10 mouse cellular contexts compared by ENCODE assay signal in the genomic region with DNA sequence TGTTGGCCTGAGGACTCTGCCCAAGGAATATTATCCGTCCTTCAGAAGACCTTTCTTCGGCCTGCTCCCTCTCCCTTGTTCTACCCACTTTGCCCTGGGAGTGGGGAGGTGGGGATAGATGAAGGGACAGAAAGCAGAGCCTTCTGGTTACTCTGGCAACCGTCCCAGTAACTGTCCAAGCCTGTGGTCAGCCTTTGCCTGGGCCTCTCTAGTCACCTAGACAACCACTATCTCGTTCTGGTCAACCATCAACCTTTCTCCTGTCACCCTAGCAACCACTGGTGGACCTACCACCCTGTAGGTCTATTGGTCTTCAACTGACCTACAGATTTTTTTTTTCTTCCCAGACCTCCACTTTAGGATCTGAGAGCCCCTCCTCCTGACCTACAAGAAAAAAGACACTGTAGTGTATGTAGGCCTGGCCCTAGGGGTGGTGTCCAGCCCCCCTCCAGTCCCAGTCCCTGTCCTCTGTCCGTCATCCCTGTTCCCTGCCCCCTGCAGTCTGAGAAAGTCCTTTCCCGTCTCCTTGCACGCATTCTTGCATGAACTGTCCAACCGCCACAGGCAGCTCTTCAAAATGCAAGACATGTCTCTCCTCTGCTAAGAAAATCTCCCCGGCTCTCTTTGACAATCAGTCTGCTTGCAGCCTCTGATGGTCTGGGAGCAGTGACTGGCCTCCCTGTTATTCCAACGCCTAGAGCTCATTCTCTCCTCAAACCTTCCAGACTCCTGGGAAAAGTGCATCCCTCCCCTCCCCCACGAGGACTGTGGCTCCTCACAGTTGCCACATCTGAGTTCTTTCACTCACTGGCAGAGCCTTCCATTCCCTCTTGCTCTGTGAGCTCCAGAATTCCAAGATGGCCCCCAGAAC. TPM values are rescaled to one million over a fixed set of nuclear protein-coding genes. Genes with fewer than 3 reads are reported as not detected.
A peak's percentile ranks its signal among the peaks of the same experiment; 100 is the strongest.
DNase-seq lines count a peak whose midpoint lies in the region; ATAC-seq and TF ChIP-seq lines count a peak whose summit lies in the region.
"Had no signal": no experiment of that assay in that cellular context is flagged by ENCODE, and none has a peak within 500 bp of the region (broad histone marks: within the 10 kb centered on the region; RNA-seq: fewer than 3 reads in every experiment).

No protein-coding gene starts in this region.

- H3K27me3 ChIP-seq in lung, embryonic 16.5 days (ENCODE audit: control insufficient read depth, insufficient read depth, low read depth, low read length), result no peaks in the 10 kb centered on the region
- no peaks in the 10 kb centered on the region for H3K27me3 ChIP-seq in hindbrain, embryonic 15.5 days
- no peaks in the 10 kb centered on the region for H3K27me3 ChIP-seq in stomach, embryonic 16.5 days (ENCODE audit: control insufficient read depth, insufficient read depth, low read length)

- H3K9me3 ChIP-seq in lung, embryonic 16.5 days (ENCODE audit: control insufficient read depth, low read length), result no peaks in the 10 kb centered on the region
- H3K9me3 ChIP-seq in hindbrain, embryonic 15.5 days, result no peaks in the 10 kb centered on the region
- H3K9me3 ChIP-seq in stomach, embryonic 16.5 days (replicated peaks; ENCODE audit: control insufficient read depth, low read length), result no peaks in the 10 kb centered on the region

- H3K4me3 ChIP-seq in gastrocnemius, adult 2 months, result no peak overlapping the region
- no peak overlapping the region for H3K4me3 ChIP-seq in lung, embryonic 16.5 days (ENCODE audit: low read length)
- H3K4me3 ChIP-seq in hindbrain, embryonic 15.5 days, result no peak overlapping the region
- no peak overlapping the region for H3K4me3 ChIP-seq in stomach, embryonic 16.5 days (replicated peaks; ENCODE audit: low read length)

- ATAC-seq in lung, embryonic 16.5 days (ENCODE audit: low read depth), result peak; percentile 47; the same call in 1 of the 2 replicates
- peak; percentile 90 for ATAC-seq in hindbrain, embryonic 15.5 days (ENCODE audit: low FRiP score, low read depth)
- ATAC-seq in stomach, embryonic 16.5 days (ENCODE audit: insufficient read depth, low FRiP score), result peak; percentile 66
- ATAC-seq: CD4-positive, CD25-positive, alpha-beta regulatory T cell, adult 4 months had no signal

- H3K9ac ChIP-seq in lung, embryonic 16.5 days (ENCODE audit: low read length), result no peak overlapping the region
- no peak overlapping the region for H3K9ac ChIP-seq in hindbrain, embryonic 15.5 days
- no peak overlapping the region for H3K9ac ChIP-seq in stomach, embryonic 16.5 days (ENCODE audit: low read length)

- 26% methylated on average over 11 of the region's 11 CpGs for whole genome bisulfite sequencing in lung, embryonic 16.5 days
- 12% methylated on average over 11 of the region's 11 CpGs for WGBS in hindbrain, embryonic 15.5 days
- 50% methylated on average over 11 of the region's 11 CpGs for WGBS in stomach, embryonic 16.5 days

- no peak for DNase-seq in gastrocnemius, adult 2 months
- no peak for DNase-seq in gastrocnemius, postnatal 25 days
- DNase-seq in lung, postnatal 25 days (ENCODE audit: low spot score), result no peak
- no peak for DNase-seq in thymus, postnatal 10 days (ENCODE audit: low spot score in 2 of 2)
- no peak for DNase-seq in thymus, postnatal 14 days
- DNase-seq: cerebellum, postnatal 36 days had no signal

- intact Hi-C loops in gastrocnemius, adult 2 months (cut with DNase I), result no loop called here

- H3K36me3 ChIP-seq in lung, embryonic 16.5 days (ENCODE audit: control insufficient read depth, insufficient read depth, low read length), result no peaks in the 10 kb centered on the region
- no peaks in the 10 kb centered on the region for H3K36me3 ChIP-seq in hindbrain, embryonic 15.5 days
- no peaks in the 10 kb centered on the region for H3K36me3 ChIP-seq in stomach, embryonic 16.5 days (ENCODE audit: control insufficient read depth, insufficient read depth, low read length)

- no peak for TF ChIP-seq CTCF in gastrocnemius, adult 2 months (IDR thresholded peaks at IDR 0.05)

- H3K27ac ChIP-seq in gastrocnemius, adult 2 months, result peak overlapping the region; percentile 56; the same call in 1 of the 2 replicates
- H3K27ac ChIP-seq in lung, embryonic 16.5 days (ENCODE audit: low read length), result 0 out of 2 replicates have a peak overlapping the region, but pooled peaks have one; percentile 7
- peak overlapping the region; percentile 79 for H3K27ac ChIP-seq in hindbrain, embryonic 15.5 days (replicated peaks)
- H3K27ac ChIP-seq in stomach, embryonic 16.5 days (ENCODE audit: low read length), result no peak overlapping the region

- no peaks in the 10 kb centered on the region; the same call in 1 of the 2 replicates for H3K4me1 ChIP-seq in lung, embryonic 16.5 days (replicated peaks; ENCODE audit: control insufficient read depth, insufficient read depth, low read length)
- H3K4me1 ChIP-seq in hindbrain, embryonic 15.5 days (replicated peaks), result peaks cover 18% of the 10 kb centered on the region
- no peaks in the 10 kb centered on the region for H3K4me1 ChIP-seq in stomach, embryonic 16.5 days (ENCODE audit: control insufficient read depth, insufficient read depth, low read length)

- no peak overlapping the region for H3K4me2 ChIP-seq in lung, embryonic 16.5 days (ENCODE audit: low read depth, low read length)
- H3K4me2 ChIP-seq in hindbrain, embryonic 15.5 days, result no peak overlapping the region
- no peak overlapping the region for H3K4me2 ChIP-seq in stomach, embryonic 16.5 days (ENCODE audit: low read depth, low read length)

RNA-seq across cellular contexts. Expression of gene Ephx3, which starts 9.5 kb away (rescaled TPM):
- under 1 TPM; 0.25 to 0.61 TPM for total RNA-seq in gastrocnemius, adult 2 months (2021)
- total RNA-seq in gastrocnemius, postnatal 25 days (2021), result under 1 TPM; 0.40 to 0.46 TPM
- polyA plus RNA-seq in lung, embryonic 16.5 days (2015; fragmentation: Nextera tagmentation; extraction: Ambion mirVana), result 0.21 and 0.24 TPM in 2 replicates
- polyA plus RNA-seq in hindbrain, embryonic 15.5 days (2015; fragmentation: Nextera tagmentation; extraction: Ambion mirVana), result 0.19 and 0.39 TPM in 2 replicates
- polyA plus RNA-seq in stomach, embryonic 16.5 days (2015; fragmentation: Nextera tagmentation; extraction: Ambion mirVana), result 14.4 and 25.3 TPM in 2 replicates

RNA-seq across cellular contexts. Expression of gene Notch3, which starts 13.2 kb away (rescaled TPM):
- total RNA-seq in gastrocnemius, adult 2 months (2021), result 10 to 100 TPM; 10.7 to 14.8 TPM
- 10 to 100 TPM; 12.6 to 13.4 TPM for total RNA-seq in gastrocnemius, postnatal 25 days (2021)
- polyA plus RNA-seq in lung, embryonic 16.5 days (2015; fragmentation: Nextera tagmentation; extraction: Ambion mirVana), result 17.1 and 17.3 TPM in 2 replicates
- polyA plus RNA-seq in hindbrain, embryonic 15.5 days (2015; fragmentation: Nextera tagmentation; extraction: Ambion mirVana), result 8.2 and 10.5 TPM in 2 replicates
- 12.1 and 14.5 TPM in 2 replicates for polyA plus RNA-seq in stomach, embryonic 16.5 days (2015; fragmentation: Nextera tagmentation; extraction: Ambion mirVana)

Comparison
In these comparisons a context has a peak if more than half of its experiments do, and no peak if none do; other contexts are left out.
1. RNA of gene Ephx3, which starts 9.5 kb away (polyA plus RNA-seq): 14.4 to 25.3 TPM in stomach, embryonic 16.5 days; 0.21 to 0.24 TPM in lung, embryonic 16.5 days and 0.19 to 0.39 TPM in hindbrain, embryonic 15.5 days; every median in the first group is over 10 times any median in the second.
2. Peak in every context shown above with its lines, with median percentiles within 50 percentile points of each other: ATAC-seq.